Mouse (Mus musculus): ENCODE measurements around the gene Cradd. TPM values are rescaled to one million over a fixed set of nuclear protein-coding genes. Genes with fewer than 3 reads are reported as not detected.

Cradd gene
- polyA plus RNA-seq, 1 experiment from 2014 or later: 7.6 TPM

- no peak overlapping the region for H3K4me2 ChIP-seq (ENCODE audit: low read depth, low read length)
- no peaks in the 10 kb centered on the region for H3K36me3 ChIP-seq (ENCODE audit: control insufficient read depth, insufficient read depth)
- ATAC-seq (replicated peaks; ENCODE audit: extremely low read depth, insufficient read depth, low FRiP score): no peak
- no peaks in the 10 kb centered on the region for H3K27me3 ChIP-seq (ENCODE audit: control insufficient read depth, insufficient read depth, low read length)
- H3K9me3 ChIP-seq (replicated peaks; ENCODE audit: control insufficient read depth, low read length): no peaks in the 10 kb centered on the region
- no peak overlapping the region for H3K4me3 ChIP-seq (ENCODE audit: low read length)
- no peak overlapping the region for H3K27ac ChIP-seq (ENCODE audit: low read length)
- H3K9ac ChIP-seq (ENCODE audit: low read length): no peak overlapping the region
- H3K4me1 ChIP-seq (ENCODE audit: control insufficient read depth, insufficient read depth, low read length): no peaks in the 10 kb centered on the region
- WGBS: 87% methylated on average over 5 of the region's 5 CpGs
These were observed 36.1 kb upstream of the Cradd start for GRCm38 (mm10) chr10:95360048-95360447.

GRCm38 (mm10) chr10:95357721-95358120 lies 33.8 kb upstream of the Cradd start:
- Histone ChIP-seq H3K27me3 (ENCODE audit: control insufficient read depth, insufficient read depth, low read length) (no peaks in the 10 kb centered on the region), H3K4me3 (ENCODE audit: low read length) (no peak overlapping the region), H3K9me3 (replicated peaks; ENCODE audit: control insufficient read depth, low read length) (no peaks in the 10 kb centered on the region), H3K4me2 (ENCODE audit: low read depth, low read length) (no peak overlapping the region), H3K9ac (ENCODE audit: low read length) (no peak overlapping the region), H3K27ac (ENCODE audit: low read length) (no peak overlapping the region), H3K4me1 (ENCODE audit: control insufficient read depth, insufficient read depth, low read length) (no peaks in the 10 kb centered on the region), H3K36me3 (ENCODE audit: control insufficient read depth, insufficient read depth) (no peaks in the 10 kb centered on the region)
- 79% methylated on average over 3 of the region's 3 CpGs for WGBS
- ATAC-seq (replicated peaks; ENCODE audit: extremely low read depth, insufficient read depth, low FRiP score): no peak

- Histone ChIP-seq H3K36me3 (ENCODE audit: control insufficient read depth, insufficient read depth) (no peaks in the 10 kb centered on the region), H3K27ac (ENCODE audit: low read length) (no peak overlapping the region), H3K27me3 (ENCODE audit: control insufficient read depth, insufficient read depth, low read length) (no peaks in the 10 kb centered on the region), H3K9ac (ENCODE audit: low read length) (no peak overlapping the region), H3K4me1 (ENCODE audit: control insufficient read depth, insufficient read depth, low read length) (no peaks in the 10 kb centered on the region), H3K9me3 (replicated peaks; ENCODE audit: control insufficient read depth, low read length) (0 out of 2 replicates have a peak, but pooled peaks cover 2% of the 10 kb centered on the region), H3K4me3 (ENCODE audit: low read length) (no peak overlapping the region), H3K4me2 (ENCODE audit: low read depth, low read length) (no peak overlapping the region)
- no peak for ATAC-seq (replicated peaks; ENCODE audit: extremely low read depth, insufficient read depth, low FRiP score)
- 88% methylated on average over 7 of the region's 7 CpGs for WGBS
These were observed 32.8 kb upstream of the Cradd start for GRCm38 (mm10) chr10:95356711-95357110.

GRCm38 (mm10) chr10:95355678-95356268 lies 31.8 kb upstream of the Cradd start:
- Histone ChIP-seq H3K36me3 (ENCODE audit: control insufficient read depth, insufficient read depth) (no peaks in the 10 kb centered on the region), H3K27me3 (ENCODE audit: control insufficient read depth, insufficient read depth, low read length) (no peaks in the 10 kb centered on the region), H3K9ac (ENCODE audit: low read length) (no peak overlapping the region), H3K4me3 (ENCODE audit: low read length) (no peak overlapping the region), H3K4me2 (ENCODE audit: low read depth, low read length) (no peak overlapping the region), H3K27ac (ENCODE audit: low read length) (no peak overlapping the region), H3K9me3 (replicated peaks; ENCODE audit: control insufficient read depth, low read length) (0 out of 2 replicates have a peak, but pooled peaks cover 2% of the 10 kb centered on the region), H3K4me1 (ENCODE audit: control insufficient read depth, insufficient read depth, low read length) (no peaks in the 10 kb centered on the region)
- ATAC-seq (replicated peaks; ENCODE audit: extremely low read depth, insufficient read depth, low FRiP score): no peak
- WGBS: 38% methylated on average over 6 of the region's 6 CpGs

- Histone ChIP-seq H3K27me3 (ENCODE audit: control insufficient read depth, insufficient read depth, low read length) (no peaks in the 10 kb centered on the region), H3K4me3 (ENCODE audit: low read length) (no peak overlapping the region), H3K4me1 (ENCODE audit: control insufficient read depth, insufficient read depth, low read length) (no peaks in the 10 kb centered on the region), H3K9ac (ENCODE audit: low read length) (no peak overlapping the region), H3K36me3 (ENCODE audit: control insufficient read depth, insufficient read depth) (no peaks in the 10 kb centered on the region), H3K4me2 (ENCODE audit: low read depth, low read length) (no peak overlapping the region), H3K27ac (ENCODE audit: low read length) (no peak overlapping the region), H3K9me3 (replicated peaks; ENCODE audit: control insufficient read depth, low read length) (0 out of 2 replicates have a peak, but pooled peaks cover 2% of the 10 kb centered on the region)
- no peak for ATAC-seq (replicated peaks; ENCODE audit: extremely low read depth, insufficient read depth, low FRiP score)
These were observed 30.7 kb upstream of the Cradd start for GRCm38 (mm10) chr10:95354673-95355072.

- Histone ChIP-seq H3K36me3 (ENCODE audit: control insufficient read depth, insufficient read depth) (no peaks in the 10 kb centered on the region), H3K9ac (ENCODE audit: low read length) (no peak overlapping the region), H3K27ac (ENCODE audit: low read length) (no peak overlapping the region), H3K9me3 (replicated peaks; ENCODE audit: control insufficient read depth, low read length) (0 out of 2 replicates have a peak, but pooled peaks cover 2% of the 10 kb centered on the region), H3K27me3 (ENCODE audit: control insufficient read depth, insufficient read depth, low read length) (no peaks in the 10 kb centered on the region), H3K4me3 (ENCODE audit: low read length) (no peak overlapping the region), H3K4me1 (ENCODE audit: control insufficient read depth, insufficient read depth, low read length) (no peaks in the 10 kb centered on the region), H3K4me2 (ENCODE audit: low read depth, low read length) (no peak overlapping the region)
- WGBS: 84% methylated on average over 6 of the region's 6 CpGs
- ATAC-seq (replicated peaks; ENCODE audit: extremely low read depth, insufficient read depth, low FRiP score): no peak
These were observed 30.1 kb upstream of the Cradd start for GRCm38 (mm10) chr10:95354047-95354446.

GRCm38 (mm10) chr10:95348457-95348856 lies 24.5 kb upstream of the Cradd start:
- no peak overlapping the region for H3K4me3 ChIP-seq (ENCODE audit: low read length)
- H3K9ac ChIP-seq (ENCODE audit: low read length): no peak overlapping the region
- H3K36me3 ChIP-seq (ENCODE audit: control insufficient read depth, insufficient read depth): no peaks in the 10 kb centered on the region
- no peaks in the 10 kb centered on the region for H3K4me1 ChIP-seq (ENCODE audit: control insufficient read depth, insufficient read depth, low read length)
- 57% methylated on average over 3 of the region's 3 CpGs for WGBS
- H3K4me2 ChIP-seq (ENCODE audit: low read depth, low read length): no peak overlapping the region
- 0 out of 2 replicates have a peak, but pooled peaks cover 5% of the 10 kb centered on the region for H3K9me3 ChIP-seq (replicated peaks; ENCODE audit: control insufficient read depth, low read length)
- no peak overlapping the region for H3K27ac ChIP-seq (ENCODE audit: low read length)
- no peak for ATAC-seq (replicated peaks; ENCODE audit: extremely low read depth, insufficient read depth, low FRiP score)
- H3K27me3 ChIP-seq (ENCODE audit: control insufficient read depth, insufficient read depth, low read length): no peaks in the 10 kb centered on the region

GRCm38 (mm10) chr10:95347776-95348175 lies 23.8 kb upstream of the Cradd start:
- Histone ChIP-seq H3K36me3 (ENCODE audit: control insufficient read depth, insufficient read depth) (no peaks in the 10 kb centered on the region), H3K9ac (ENCODE audit: low read length) (no peak overlapping the region), H3K27me3 (ENCODE audit: control insufficient read depth, insufficient read depth, low read length) (no peaks in the 10 kb centered on the region), H3K4me3 (ENCODE audit: low read length) (no peak overlapping the region), H3K4me1 (ENCODE audit: control insufficient read depth, insufficient read depth, low read length) (no peaks in the 10 kb centered on the region), H3K27ac (ENCODE audit: low read length) (no peak overlapping the region), H3K9me3 (replicated peaks; ENCODE audit: control insufficient read depth, low read length) (0 out of 2 replicates have a peak, but pooled peaks cover 5% of the 10 kb centered on the region), H3K4me2 (ENCODE audit: low read depth, low read length) (no peak overlapping the region)
- WGBS: 80% methylated on average over 3 of the region's 3 CpGs
- ATAC-seq (replicated peaks; ENCODE audit: extremely low read depth, insufficient read depth, low FRiP score): no peak

- no peaks in the 10 kb centered on the region for H3K36me3 ChIP-seq (ENCODE audit: control insufficient read depth, insufficient read depth)
- 82% methylated on average over 10 of the region's 10 CpGs for WGBS
- no peak for ATAC-seq (replicated peaks; ENCODE audit: extremely low read depth, insufficient read depth, low FRiP score)
- no peak overlapping the region for H3K9ac ChIP-seq (ENCODE audit: low read length)
- H3K4me2 ChIP-seq (ENCODE audit: low read depth, low read length): no peak overlapping the region
- H3K27ac ChIP-seq (ENCODE audit: low read length): no peak overlapping the region
- 0 out of 2 replicates have a peak, but pooled peaks cover 3% of the 10 kb centered on the region for H3K9me3 ChIP-seq (replicated peaks; ENCODE audit: control insufficient read depth, low read length)
- H3K27me3 ChIP-seq (ENCODE audit: control insufficient read depth, insufficient read depth, low read length): no peaks in the 10 kb centered on the region
- H3K4me1 ChIP-seq (ENCODE audit: control insufficient read depth, insufficient read depth, low read length): no peaks in the 10 kb centered on the region
- no peak overlapping the region for H3K4me3 ChIP-seq (ENCODE audit: low read length)
These were observed 19.1 kb upstream of the Cradd start for GRCm38 (mm10) chr10:95342833-95343590.
